Mouse (Mus musculus): Measurements from ENCODE around the gene Tmtc1. TPM values are rescaled to one million over a fixed set of nuclear protein-coding genes. Genes with fewer than 3 reads are reported as not detected.

Gene Tmtc1
- polyA plus RNA-seq, 1 experiment from 2014 or later, result 3.8 TPM

- no peaks in the 10 kb centered on the region for H3K36me3 ChIP-seq (ENCODE audit: control insufficient read depth, insufficient read depth, low read length)
- no peak overlapping the region for H3K27ac ChIP-seq (replicated peaks in 1 of 2; ENCODE audit: control insufficient read depth in 1 of 2, insufficient read depth in 1 of 2, low read depth in 2 of 2, low read length in 2 of 2)
- H3K4me1 ChIP-seq (ENCODE audit: control insufficient read depth in 2 of 2, insufficient read depth in 2 of 2, low read length in 2 of 2), result no peaks in the 10 kb centered on the region
- H3K4me3 ChIP-seq (ENCODE audit: control insufficient read depth in 1 of 2, insufficient read depth in 1 of 2, low read depth in 1 of 2, low read length in 2 of 2), result no peak overlapping the region
- H3K9ac ChIP-seq (ENCODE audit: low read length), result no peak overlapping the region
- H3K9me3 ChIP-seq (ENCODE audit: control insufficient read depth, low read length), result no peaks in the 10 kb centered on the region
- no peak for ATAC-seq (ENCODE audit: insufficient number of reproducible peaks, insufficient read depth, low FRiP score, low read depth)
- WGBS, result 74% methylated on average over 4 of the region's 4 CpGs
- no peaks in the 10 kb centered on the region for H3K27me3 ChIP-seq (ENCODE audit: control insufficient read depth, insufficient read depth, low read length)
- H3K4me2 ChIP-seq (ENCODE audit: low read length), result no peak overlapping the region
Observed at GRCm38 (mm10) chr6:148294506-148294905, 149.7 kb downstream of the Tmtc1 start.

GRCm38 (mm10) chr6:148290865-148291264 is 153.3 kb downstream of the Tmtc1 start:
- no peak for ATAC-seq (ENCODE audit: insufficient number of reproducible peaks, insufficient read depth, low FRiP score, low read depth)
- H3K9ac ChIP-seq (ENCODE audit: low read length), result no peak overlapping the region
- no peak overlapping the region for H3K4me2 ChIP-seq (ENCODE audit: low read length)
- H3K4me3 ChIP-seq (ENCODE audit: control insufficient read depth in 1 of 2, insufficient read depth in 1 of 2, low read depth in 1 of 2, low read length in 2 of 2), result no peak overlapping the region
- H3K27me3 ChIP-seq (ENCODE audit: control insufficient read depth, insufficient read depth, low read length), result no peaks in the 10 kb centered on the region
- H3K4me1 ChIP-seq (ENCODE audit: control insufficient read depth in 2 of 2, insufficient read depth in 2 of 2, low read length in 2 of 2), result no peaks in the 10 kb centered on the region
- H3K9me3 ChIP-seq (ENCODE audit: control insufficient read depth, low read length), result no peaks in the 10 kb centered on the region
- no peak overlapping the region for H3K27ac ChIP-seq (replicated peaks in 1 of 2; ENCODE audit: control insufficient read depth in 1 of 2, insufficient read depth in 1 of 2, low read depth in 2 of 2, low read length in 2 of 2)
- no peaks in the 10 kb centered on the region for H3K36me3 ChIP-seq (ENCODE audit: control insufficient read depth, insufficient read depth, low read length)

- ATAC-seq (ENCODE audit: insufficient number of reproducible peaks, insufficient read depth, low FRiP score, low read depth), result no peak
- Histone ChIP-seq H3K27ac (replicated peaks in 1 of 2; ENCODE audit: control insufficient read depth in 1 of 2, insufficient read depth in 1 of 2, low read depth in 2 of 2, low read length in 2 of 2) (no peak overlapping the region), H3K9me3 (ENCODE audit: control insufficient read depth, low read length) (no peaks in the 10 kb centered on the region), H3K4me1 (ENCODE audit: control insufficient read depth in 2 of 2, insufficient read depth in 2 of 2, low read length in 2 of 2) (0 out of 4 replicates have a peak, but pooled peaks cover 0 to 3% of the 10 kb centered on the region in 2 experiments), H3K27me3 (ENCODE audit: control insufficient read depth, insufficient read depth, low read length) (no peaks in the 10 kb centered on the region), H3K9ac (ENCODE audit: low read length) (no peak overlapping the region), H3K4me3 (ENCODE audit: control insufficient read depth in 1 of 2, insufficient read depth in 1 of 2, low read depth in 1 of 2, low read length in 2 of 2) (no peak overlapping the region), H3K4me2 (ENCODE audit: low read length) (no peak overlapping the region), H3K36me3 (ENCODE audit: control insufficient read depth, insufficient read depth, low read length) (0 out of 2 replicates have a peak, but pooled peaks cover 3% of the 10 kb centered on the region)
- 55% methylated on average over 4 of the region's 4 CpGs for WGBS
Observed at GRCm38 (mm10) chr6:148283224-148283881, 160.8 kb downstream of the Tmtc1 start.

GRCm38 (mm10) chr6:148279240-148279639 is 164.9 kb downstream of the Tmtc1 start:
- 84% methylated on average over 6 of the region's 6 CpGs for WGBS
- no peaks in the 10 kb centered on the region for H3K27me3 ChIP-seq (ENCODE audit: control insufficient read depth, insufficient read depth, low read length)
- 0 out of 4 replicates have a peak, but pooled peaks cover 0 to 3% of the 10 kb centered on the region in 2 experiments for H3K4me1 ChIP-seq (ENCODE audit: control insufficient read depth in 2 of 2, insufficient read depth in 2 of 2, low read length in 2 of 2)
- ATAC-seq (ENCODE audit: insufficient number of reproducible peaks, insufficient read depth, low FRiP score, low read depth), result no peak
- H3K4me3 ChIP-seq (ENCODE audit: control insufficient read depth in 1 of 2, insufficient read depth in 1 of 2, low read depth in 1 of 2, low read length in 2 of 2), result no peak overlapping the region
- H3K4me2 ChIP-seq (ENCODE audit: low read length), result no peak overlapping the region
- no peak overlapping the region for H3K9ac ChIP-seq (ENCODE audit: low read length)
- no peaks in the 10 kb centered on the region for H3K9me3 ChIP-seq (ENCODE audit: control insufficient read depth, low read length)
- no peak overlapping the region for H3K27ac ChIP-seq (replicated peaks in 1 of 2; ENCODE audit: control insufficient read depth in 1 of 2, insufficient read depth in 1 of 2, low read depth in 2 of 2, low read length in 2 of 2)
- 0 out of 2 replicates have a peak, but pooled peaks cover 3% of the 10 kb centered on the region for H3K36me3 ChIP-seq (ENCODE audit: control insufficient read depth, insufficient read depth, low read length)

GRCm38 (mm10) chr6:148276418-148276817 is 167.8 kb downstream of the Tmtc1 start:
- no peaks in the 10 kb centered on the region for H3K9me3 ChIP-seq (ENCODE audit: control insufficient read depth, low read length)
- no peak overlapping the region for H3K9ac ChIP-seq (ENCODE audit: low read length)
- H3K4me2 ChIP-seq (ENCODE audit: low read length), result no peak overlapping the region
- H3K4me1 ChIP-seq (ENCODE audit: control insufficient read depth in 2 of 2, insufficient read depth in 2 of 2, low read length in 2 of 2), result no peaks in the 10 kb centered on the region
- H3K36me3 ChIP-seq (ENCODE audit: control insufficient read depth, insufficient read depth, low read length), result no peaks in the 10 kb centered on the region
- no peak overlapping the region for H3K27ac ChIP-seq (replicated peaks in 1 of 2; ENCODE audit: control insufficient read depth in 1 of 2, insufficient read depth in 1 of 2, low read depth in 2 of 2, low read length in 2 of 2)
- H3K27me3 ChIP-seq (ENCODE audit: control insufficient read depth, insufficient read depth, low read length), result no peaks in the 10 kb centered on the region
- WGBS, result 88% methylated on average over 1 of the region's 1 CpGs
- ATAC-seq (ENCODE audit: insufficient number of reproducible peaks, insufficient read depth, low FRiP score, low read depth), result no peak
- no peak overlapping the region for H3K4me3 ChIP-seq (ENCODE audit: control insufficient read depth in 1 of 2, insufficient read depth in 1 of 2, low read depth in 1 of 2, low read length in 2 of 2)

- Histone ChIP-seq H3K36me3 (ENCODE audit: control insufficient read depth, insufficient read depth, low read length) (no peaks in the 10 kb centered on the region), H3K4me2 (ENCODE audit: low read length) (no peak overlapping the region), H3K27me3 (ENCODE audit: control insufficient read depth, insufficient read depth, low read length) (no peaks in the 10 kb centered on the region), H3K4me3 (ENCODE audit: control insufficient read depth in 1 of 2, insufficient read depth in 1 of 2, low read depth in 1 of 2, low read length in 2 of 2) (no peak overlapping the region), H3K9ac (ENCODE audit: low read length) (no peak overlapping the region), H3K27ac (replicated peaks in 1 of 2; ENCODE audit: control insufficient read depth in 1 of 2, insufficient read depth in 1 of 2, low read depth in 2 of 2, low read length in 2 of 2) (no peak overlapping the region), H3K9me3 (ENCODE audit: control insufficient read depth, low read length) (no peaks in the 10 kb centered on the region), H3K4me1 (ENCODE audit: control insufficient read depth in 2 of 2, insufficient read depth in 2 of 2, low read length in 2 of 2) (no peaks in the 10 kb centered on the region)
- WGBS, result 75% methylated on average over 4 of the region's 4 CpGs
- no peak for ATAC-seq (ENCODE audit: insufficient number of reproducible peaks, insufficient read depth, low FRiP score, low read depth)
Observed at GRCm38 (mm10) chr6:148275046-148275445, 169.1 kb downstream of the Tmtc1 start.

GRCm38 (mm10) chr6:148260729-148261101 is 183.5 kb downstream of the Tmtc1 start:
- no peak for ATAC-seq (ENCODE audit: insufficient number of reproducible peaks, insufficient read depth, low FRiP score, low read depth)
- H3K9me3 ChIP-seq (ENCODE audit: control insufficient read depth, low read length), result no peaks in the 10 kb centered on the region
- no peak overlapping the region for H3K4me2 ChIP-seq (ENCODE audit: low read length)
- H3K27me3 ChIP-seq (ENCODE audit: control insufficient read depth, insufficient read depth, low read length), result no peaks in the 10 kb centered on the region
- WGBS, result 95% methylated on average over 6 of the region's 6 CpGs
- no peaks in the 10 kb centered on the region for H3K36me3 ChIP-seq (ENCODE audit: control insufficient read depth, insufficient read depth, low read length)
- no peak overlapping the region for H3K27ac ChIP-seq (replicated peaks in 1 of 2; ENCODE audit: control insufficient read depth in 1 of 2, insufficient read depth in 1 of 2, low read depth in 2 of 2, low read length in 2 of 2)
- H3K9ac ChIP-seq (ENCODE audit: low read length), result no peak overlapping the region
- no peak overlapping the region for H3K4me3 ChIP-seq (ENCODE audit: control insufficient read depth in 1 of 2, insufficient read depth in 1 of 2, low read depth in 1 of 2, low read length in 2 of 2)
- no peaks in the 10 kb centered on the region for H3K4me1 ChIP-seq (ENCODE audit: control insufficient read depth in 2 of 2, insufficient read depth in 2 of 2, low read length in 2 of 2)
